Mouse (Mus musculus): ENCODE data around the gene Olfr998.

DNA sequence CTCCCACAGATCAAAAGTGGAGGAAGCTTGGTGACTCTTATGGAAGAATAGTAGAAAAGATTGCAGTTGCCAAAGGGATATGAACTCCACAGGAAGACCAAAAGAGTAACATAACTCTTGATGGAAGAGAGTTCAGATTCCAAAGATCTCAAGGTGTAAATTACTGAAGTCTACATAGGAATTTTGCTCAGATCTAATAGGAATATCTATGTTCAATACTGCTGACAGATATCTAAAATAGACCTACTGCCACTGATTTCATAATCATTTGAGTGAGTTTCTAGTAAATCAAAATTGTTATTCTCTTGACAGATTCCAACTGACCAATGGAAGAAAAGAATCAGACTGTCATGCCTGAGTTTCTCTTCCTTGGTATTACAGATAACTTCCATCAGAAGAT lies 9.8 kb upstream of the Olfr998 start, which contains the start of gene Olfr996:
- TF ChIP-seq EP300 (optimal IDR thresholded peaks at IDR 0.05) (no peak), CTCF (IDR thresholded peaks at IDR 0.05; ENCODE audit: low read depth) (no peak)

Measured in stomach, postnatal 0 days (tissue).